Mouse (Mus musculus) cortical plate, adult 2 months (tissue): ENCODE data around the gene Smurf1. TPM values are rescaled to one million over a fixed set of nuclear protein-coding genes. Genes with fewer than 3 reads are reported as not detected.

Experiments used
- H3K27ac ChIP-seq: fragments of 200-500 bp; 2 replicates; pipeline ENCODE4 v1.5.1; 2012; ENCODE audit warnings: low read length, control low read depth, inconsistent platforms; ENCODE audit not compliant: insufficient read depth
- H3K4me1 ChIP-seq: fragments of 200-500 bp; 2 replicates; pipeline ENCODE4 v1.6.1; 2011; ENCODE audit warnings: low read length; ENCODE audit not compliant: control insufficient read depth, insufficient read depth
- H3K4me3 ChIP-seq: fragments of 200-500 bp; 2 replicates; pipeline ENCODE4 v1.5.1; 2011; ENCODE audit warnings: mild to moderate bottlenecking, low read length, control low read depth; ENCODE audit not compliant: insufficient read depth
- CTCF ChIP-seq: fragments of 200-500 bp; IDR thresholded peaks from 2 replicates; pipeline ENCODE4 v1.5.1; 2011; ENCODE audit warnings: mild to moderate bottlenecking, control low read depth, low read length; ENCODE audit not compliant: insufficient read depth; ENCODE audit errors: extremely low read depth
- POLR2A ChIP-seq: fragments of 200-500 bp; IDR thresholded peaks from 2 replicates; pipeline ENCODE4 v1.6.1; 2011; ENCODE audit warnings: mild to moderate bottlenecking, low read length, control low read depth; ENCODE audit not compliant: insufficient read depth; ENCODE audit errors: extremely low read depth
- polyA plus RNA-seq: library from polyadenylated mRNA; depleted of rRNA; stranded (reverse); fragments of >200 nt; gene quantifications from 2 replicates; pipeline ENCODE4 v1.2.3, GENCODE M21; 2012

Gene Smurf1
- polyA plus RNA-seq, 1 experiment: 33.8 TPM

DNA sequence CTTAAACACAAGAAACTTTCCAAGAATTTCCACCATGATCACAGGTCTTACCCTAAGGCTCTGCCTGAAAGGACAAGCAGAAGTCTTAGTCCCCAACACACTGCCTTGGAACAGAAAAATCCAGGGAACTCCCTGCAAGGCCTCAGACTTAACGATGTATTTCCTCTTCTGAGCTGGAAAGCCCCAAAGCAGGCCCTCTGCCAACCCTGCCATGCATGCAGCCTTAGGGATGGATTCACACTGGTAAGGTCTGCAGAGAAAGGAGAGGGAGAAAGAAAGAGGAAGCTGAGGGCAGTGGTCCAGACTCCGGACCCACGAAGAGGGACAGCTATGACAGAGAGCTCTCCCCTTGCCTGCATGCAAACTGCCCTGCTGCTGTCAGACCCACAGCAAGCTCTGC, 2.2 kb downstream of the Smurf1 start:
- peak overlapping the region; percentile 84 for H3K4me3 ChIP-seq
- H3K27ac ChIP-seq: 0 out of 2 replicates have a peak overlapping the region, but pooled peaks have one; percentile 1
- peaks cover 5% of the 10 kb centered on the region; the same call in 1 of the 2 replicates for H3K4me1 ChIP-seq
- TF ChIP-seq CTCF: no peak
- TF ChIP-seq POLR2A: no peak

DNA sequence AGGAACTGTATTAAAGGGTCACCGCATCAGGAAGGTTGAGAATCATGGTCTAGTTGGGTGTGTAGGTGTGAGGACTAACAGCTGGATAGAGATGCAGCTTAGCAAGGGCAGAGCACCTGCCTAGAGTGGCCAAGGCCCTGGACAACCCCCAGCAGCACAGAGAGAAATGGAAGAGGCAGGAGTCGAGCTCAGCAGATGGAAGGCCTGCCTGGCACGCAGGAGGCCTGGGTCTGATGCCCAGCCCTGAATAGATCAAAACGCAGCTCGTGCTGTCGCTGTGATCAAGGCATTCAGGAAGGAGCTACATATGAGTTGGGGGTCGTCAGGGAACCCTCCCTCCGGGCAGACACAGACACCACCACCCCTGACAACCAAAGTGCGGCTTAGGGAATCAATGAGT, 7.4 kb downstream of the Smurf1 start:
- Histone ChIP-seq H3K4me1 (peaks cover 10% of the 10 kb centered on the region; the same call in 1 of the 2 replicates), H3K27ac (no peak overlapping the region), H3K4me3 (no peak overlapping the region)
- TF ChIP-seq CTCF: no peak
- TF ChIP-seq POLR2A: no peak

DNA sequence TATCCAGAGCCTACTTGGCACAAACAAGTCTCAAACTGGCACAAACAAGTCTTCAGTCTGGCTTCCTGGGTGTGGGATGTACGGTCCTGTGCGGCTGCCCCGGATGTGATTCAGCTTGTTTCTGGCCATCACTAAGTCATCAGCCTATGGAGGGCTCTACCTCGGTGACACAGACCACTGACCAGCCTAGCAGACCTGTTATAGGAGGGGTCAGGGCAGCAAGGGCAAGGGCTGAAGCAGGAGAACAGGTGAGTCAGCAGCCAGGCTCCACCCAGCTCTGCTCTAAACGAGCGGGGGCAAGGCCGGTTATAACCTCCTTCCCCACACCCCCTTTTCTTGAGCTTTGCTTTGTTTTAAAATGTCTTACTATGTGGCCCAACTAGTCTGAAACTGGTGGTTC, 11.2 kb downstream of the Smurf1 start:
- no peak for TF ChIP-seq CTCF
- no peak for TF ChIP-seq POLR2A
- Histone ChIP-seq H3K4me1 (peaks cover 11% of the 10 kb centered on the region), H3K4me3 (no peak overlapping the region), H3K27ac (no peak overlapping the region)

DNA sequence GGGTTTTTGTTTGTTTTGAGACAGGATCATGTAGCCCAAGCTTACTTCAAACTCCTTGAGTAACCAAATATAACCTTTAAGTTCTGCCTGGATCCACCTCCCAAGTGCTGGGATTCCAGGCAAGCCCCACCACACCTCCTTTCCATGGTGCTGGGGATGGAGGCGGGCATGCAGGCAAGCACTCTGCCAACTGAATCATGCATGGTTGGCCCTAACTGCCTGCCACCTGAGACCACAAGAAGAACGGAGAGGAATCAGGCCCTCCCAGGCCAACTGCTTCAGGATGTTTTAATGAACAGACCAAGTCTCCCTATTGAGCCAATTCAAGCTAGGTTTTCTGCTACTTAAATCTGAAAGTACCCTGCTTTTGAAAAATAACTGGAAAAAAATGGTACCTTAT, 13.1 kb downstream of the Smurf1 start:
- Histone ChIP-seq H3K27ac (no peak overlapping the region), H3K4me1 (peaks cover 14% of the 10 kb centered on the region), H3K4me3 (no peak overlapping the region)
- no peak for TF ChIP-seq POLR2A
- no peak for TF ChIP-seq CTCF

DNA sequence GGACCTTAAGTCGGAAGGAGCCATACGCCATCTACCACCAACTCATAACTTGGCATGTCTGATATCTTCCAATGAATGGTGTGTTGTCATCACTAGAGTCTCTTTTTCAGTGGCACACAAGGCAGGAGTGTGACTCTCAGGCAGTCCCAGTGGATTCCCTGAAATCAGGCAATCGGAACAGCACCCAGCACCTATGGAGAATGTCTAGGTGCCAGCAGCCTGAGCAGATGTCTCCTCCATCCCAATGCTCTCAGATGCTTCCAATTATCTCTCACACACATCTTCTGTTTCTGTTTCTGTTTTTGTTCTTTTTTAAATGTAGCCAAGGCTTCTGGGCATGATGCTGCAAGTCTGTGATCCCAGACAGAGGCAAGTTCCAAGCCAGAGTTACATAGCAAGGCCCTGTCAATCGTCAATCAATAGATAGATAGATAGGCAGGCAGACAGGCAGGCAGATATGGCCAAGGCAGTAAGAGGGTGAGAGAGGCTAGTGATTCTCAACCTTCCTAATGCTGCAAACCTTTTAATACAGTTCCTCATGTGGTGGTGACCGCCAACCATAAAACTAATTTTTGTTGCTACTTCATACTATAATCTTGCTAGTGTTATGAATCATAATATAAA, 15.1 kb downstream of the Smurf1 start:
- Histone ChIP-seq H3K4me3 (no peak overlapping the region), H3K4me1 (peaks cover 17% of the 10 kb centered on the region), H3K27ac (no peak overlapping the region)
- TF ChIP-seq CTCF (no peak), POLR2A (no peak)

DNA sequence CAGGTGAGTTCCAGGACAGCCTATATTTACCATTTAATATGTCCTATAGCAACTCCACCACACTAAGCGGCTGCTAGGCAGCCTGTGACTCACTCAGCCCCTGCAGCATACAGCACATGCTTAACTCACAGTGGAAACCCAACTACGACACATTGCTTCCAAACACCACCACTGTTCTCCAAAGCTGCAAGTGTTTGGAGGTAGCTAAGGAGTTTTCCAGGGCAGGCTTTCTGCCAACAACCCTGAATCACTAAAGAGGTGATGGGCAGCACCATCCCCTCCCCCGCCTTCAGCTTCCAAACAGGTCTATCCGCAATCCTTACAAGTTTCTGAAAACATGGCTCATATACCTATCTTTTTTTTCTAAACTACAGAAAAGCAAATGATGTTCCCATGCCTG, 15.8 kb downstream of the Smurf1 start:
- no peak overlapping the region for H3K27ac ChIP-seq

DNA sequence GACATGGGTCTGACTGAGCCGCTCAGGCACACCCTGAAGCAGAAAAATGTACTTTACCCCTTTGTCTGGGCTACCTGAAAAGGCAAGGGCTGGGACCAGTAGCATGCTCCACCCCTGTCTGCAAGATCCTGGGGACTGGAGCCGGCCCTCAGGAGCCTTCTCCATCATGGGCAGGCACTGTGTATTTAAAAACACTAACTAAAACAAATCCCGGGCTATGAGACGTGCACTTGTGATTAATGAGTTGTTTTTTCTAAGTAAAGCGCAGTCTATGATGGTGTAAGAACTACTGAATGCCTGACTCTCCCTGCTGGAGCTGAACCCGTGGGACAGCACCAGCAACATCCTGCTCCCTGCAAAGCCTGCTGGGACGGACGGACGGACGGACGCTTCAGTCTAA, 17.2 kb downstream of the Smurf1 start:
- no peak overlapping the region for H3K27ac ChIP-seq
- H3K4me1 ChIP-seq: peaks cover 13% of the 10 kb centered on the region
- no peak for TF ChIP-seq CTCF
- TF ChIP-seq POLR2A: no peak
- no peak overlapping the region for H3K4me3 ChIP-seq

More for the DNA sequence above, 15.8 kb downstream of the Smurf1 start:
- H3K4me3 ChIP-seq: no peak overlapping the region
- no peak for TF ChIP-seq POLR2A
- TF ChIP-seq CTCF: no peak
- H3K4me1 ChIP-seq: peaks cover 17% of the 10 kb centered on the region

DNA sequence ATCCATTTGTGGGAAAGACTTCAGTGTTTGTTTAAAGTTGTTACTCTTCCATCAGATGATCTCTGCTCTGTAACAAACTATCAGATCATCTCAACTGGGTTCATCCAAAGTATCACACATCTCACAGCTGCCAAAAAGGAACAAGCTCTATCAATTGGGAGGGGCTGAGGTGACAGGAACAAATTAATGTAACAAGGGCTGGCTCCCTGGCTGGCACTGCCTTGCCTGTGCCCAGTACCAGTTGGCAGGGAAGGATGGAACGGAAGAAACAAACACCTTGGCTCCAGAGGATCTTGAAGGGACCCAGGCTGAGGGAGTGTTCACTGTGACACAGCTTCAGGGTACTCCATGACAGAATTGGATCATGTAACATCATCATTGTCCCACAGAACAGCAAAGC, 17.6 kb downstream of the Smurf1 start:
- Histone ChIP-seq H3K4me3 (no peak overlapping the region), H3K27ac (no peak overlapping the region), H3K4me1 (peaks cover 13% of the 10 kb centered on the region)
- TF ChIP-seq CTCF: no peak
- TF ChIP-seq POLR2A: no peak

DNA sequence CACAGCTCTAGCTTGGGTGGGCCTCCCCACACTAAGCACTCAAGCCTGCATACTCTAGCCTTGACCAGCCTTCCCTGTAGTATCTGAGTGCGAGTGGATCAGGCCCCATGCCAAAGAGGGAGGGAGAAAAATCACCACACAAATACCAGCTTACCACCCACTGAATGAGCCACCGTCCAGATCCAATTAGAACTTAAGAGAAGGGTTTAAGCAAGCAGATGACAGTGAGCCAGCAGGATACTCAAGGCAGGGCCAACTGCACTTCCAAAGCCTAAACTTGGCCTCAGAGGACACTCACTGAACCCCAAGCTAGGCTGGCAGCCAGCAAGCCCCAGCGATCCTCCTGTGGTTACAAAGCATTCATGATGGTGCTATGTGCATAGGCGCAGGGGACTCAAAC, 19.6 kb downstream of the Smurf1 start:
- Histone ChIP-seq H3K4me3 (no peak overlapping the region), H3K4me1 (peaks cover 14% of the 10 kb centered on the region), H3K27ac (no peak overlapping the region)
- no peak for TF ChIP-seq POLR2A
- no peak for TF ChIP-seq CTCF

DNA sequence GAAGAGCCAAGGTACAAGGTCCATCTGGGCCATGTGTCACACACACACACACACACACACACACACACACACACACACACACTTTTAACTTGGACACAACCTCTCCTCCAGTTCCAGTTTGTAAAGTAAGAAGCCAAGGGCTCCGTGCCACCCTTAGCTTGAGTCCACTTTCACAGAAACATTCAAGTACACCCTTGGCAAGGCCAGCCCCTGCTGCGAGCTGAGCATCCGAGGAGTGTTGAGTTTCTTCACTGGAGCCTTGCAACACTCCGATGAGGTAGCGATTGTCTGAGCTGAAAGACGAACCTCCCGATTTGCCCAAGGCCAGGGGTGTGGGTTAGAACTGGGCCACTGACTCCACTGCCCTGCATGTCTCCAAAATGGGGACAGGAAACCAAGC, 20.7 kb downstream of the Smurf1 start:
- Histone ChIP-seq H3K4me1 (peaks cover 12% of the 10 kb centered on the region), H3K4me3 (no peak overlapping the region), H3K27ac (no peak overlapping the region)
- TF ChIP-seq POLR2A (no peak), CTCF (no peak)

DNA sequence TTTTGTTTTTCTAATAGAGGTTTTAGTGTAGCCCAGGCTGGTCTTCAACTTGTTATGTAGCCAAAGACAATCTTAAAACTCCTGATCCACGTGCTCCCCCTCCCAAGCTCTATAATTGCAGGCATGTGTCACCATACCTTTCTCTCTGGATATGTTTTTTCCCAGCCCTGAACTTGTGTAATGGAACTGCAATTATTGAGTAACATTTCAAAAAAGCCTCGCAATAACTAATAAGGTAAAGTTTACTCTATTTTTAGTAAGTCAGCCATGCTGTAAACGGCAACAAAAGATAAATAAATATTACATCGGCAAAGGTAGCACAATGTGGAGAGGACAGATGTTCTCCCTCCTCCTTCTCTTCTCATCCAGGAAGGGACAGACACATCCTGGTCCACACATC, 21.3 kb downstream of the Smurf1 start:
- no peak for TF ChIP-seq CTCF
- TF ChIP-seq POLR2A: no peak

More for the DNA sequence above, 21.3 kb downstream of the Smurf1 start:
- Histone ChIP-seq H3K4me3 (no peak overlapping the region), H3K4me1 (peaks cover 11% of the 10 kb centered on the region), H3K27ac (no peak overlapping the region)
